Mouse (Mus musculus): ENCODE measurements at regions not wholly inside any gene's neighbourhood (a gene's known extent, or its start where the extent isn't known, plus 50 kb on each side); places are given as distances from the start of the nearest gene placed in this dataset.

DNA sequence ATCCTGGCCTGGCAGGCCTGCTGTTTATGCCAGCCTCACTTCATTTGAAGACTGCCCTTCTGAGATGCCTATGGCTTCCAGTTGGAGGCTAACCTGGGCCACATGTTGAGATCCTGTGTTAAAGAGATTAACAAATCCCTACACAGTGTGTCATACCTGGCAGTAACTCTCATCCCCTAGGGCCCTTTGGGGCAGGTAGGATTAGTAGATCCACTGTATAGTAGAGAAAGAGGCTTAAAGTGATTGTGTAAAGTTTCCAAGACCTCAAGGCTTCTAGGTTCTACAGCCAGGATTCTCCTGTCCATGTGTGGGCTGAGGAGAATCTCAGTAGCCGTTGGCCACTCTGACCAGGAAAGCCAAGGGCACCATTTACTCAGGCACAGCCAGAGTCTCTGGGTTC, 231.4 kb downstream of the Foxo1 start:
- WGBS, result 89% methylated on average over 1 of the region's 1 CpGs
- no peak for DNase-seq (ENCODE audit: low read depth, low spot score)

DNA sequence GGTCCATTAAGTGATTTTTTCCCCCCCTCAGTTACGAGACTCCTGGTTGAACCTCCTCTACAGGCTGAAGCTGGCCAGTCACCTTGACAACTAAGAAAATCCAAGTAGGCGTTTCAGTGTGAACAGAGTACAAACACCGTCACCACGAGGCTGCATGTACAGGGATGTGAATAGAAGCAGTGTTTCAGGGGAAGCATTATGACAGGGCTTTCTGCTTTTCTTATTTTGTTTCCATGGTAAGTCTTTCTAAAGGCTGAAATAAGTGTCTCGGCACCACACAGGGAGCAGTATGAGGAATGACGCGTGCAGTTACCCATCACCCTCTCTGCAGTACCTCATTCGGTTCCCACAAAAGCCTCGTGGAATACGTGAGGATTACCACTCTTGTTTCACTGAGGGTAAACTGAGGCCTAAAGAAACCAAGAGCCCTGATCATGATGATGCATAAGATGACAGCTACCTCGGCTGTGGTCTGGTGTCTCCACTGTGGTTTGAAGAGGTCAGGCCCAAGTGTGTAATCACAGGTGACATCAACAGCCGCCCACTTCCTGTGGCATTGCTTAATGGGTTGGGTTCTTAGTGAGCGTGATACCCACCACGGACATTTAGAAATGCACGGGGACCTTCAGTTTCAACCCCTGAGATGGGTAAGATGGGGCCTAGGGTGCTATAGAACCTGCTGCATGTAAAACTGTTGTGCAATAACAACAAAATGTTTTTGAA, 230.5 kb downstream of the Foxo1 start:
- DNase-seq (ENCODE audit: low read depth, low spot score), result no peak
- WGBS, result 86% methylated on average over 15 of the region's 15 CpGs

DNA sequence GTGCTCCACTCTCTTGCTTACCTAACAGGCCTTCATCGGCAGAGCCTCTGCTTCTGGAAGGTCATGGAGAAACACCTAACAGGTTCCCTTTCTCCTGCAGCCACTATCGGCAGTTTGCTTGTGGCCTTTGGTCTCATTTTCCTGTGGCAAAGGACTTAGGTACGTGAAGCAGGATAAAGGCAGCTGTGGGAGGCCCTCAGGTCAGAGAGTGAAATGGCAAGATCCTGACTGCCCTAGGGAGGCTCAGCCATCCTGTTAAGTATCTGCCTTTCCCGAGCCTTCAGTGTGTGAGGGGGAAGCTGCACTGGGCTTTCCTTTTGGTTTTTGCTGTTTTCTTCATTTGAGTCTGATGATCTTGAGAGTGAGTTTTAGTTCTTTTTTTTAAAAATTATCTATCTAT, 228.8 kb downstream of the Foxo1 start:
- 66% methylated on average over 4 of the region's 4 CpGs for WGBS
- no peak for DNase-seq (ENCODE audit: low read depth, low spot score)

DNA sequence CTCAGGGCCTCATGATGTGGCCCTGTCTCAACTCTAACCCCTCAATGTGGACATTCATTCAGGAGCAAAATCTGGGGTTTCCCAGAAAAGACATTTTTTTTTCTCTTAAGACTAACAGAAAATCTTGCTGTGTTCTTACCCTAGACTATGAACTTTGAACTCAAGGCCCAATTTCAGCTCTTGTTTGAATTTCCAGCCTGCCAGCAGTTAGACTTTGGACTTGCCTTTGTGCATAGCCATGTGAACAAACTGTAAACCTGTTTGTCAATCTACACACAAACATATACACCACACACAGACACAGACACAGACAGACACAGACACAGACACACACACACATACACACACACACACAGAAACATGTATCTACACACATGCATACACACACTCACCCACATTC, 227.3 kb downstream of the Foxo1 start:
- peak; percentile 55 for DNase-seq (ENCODE audit: low read depth, low spot score)

DNA sequence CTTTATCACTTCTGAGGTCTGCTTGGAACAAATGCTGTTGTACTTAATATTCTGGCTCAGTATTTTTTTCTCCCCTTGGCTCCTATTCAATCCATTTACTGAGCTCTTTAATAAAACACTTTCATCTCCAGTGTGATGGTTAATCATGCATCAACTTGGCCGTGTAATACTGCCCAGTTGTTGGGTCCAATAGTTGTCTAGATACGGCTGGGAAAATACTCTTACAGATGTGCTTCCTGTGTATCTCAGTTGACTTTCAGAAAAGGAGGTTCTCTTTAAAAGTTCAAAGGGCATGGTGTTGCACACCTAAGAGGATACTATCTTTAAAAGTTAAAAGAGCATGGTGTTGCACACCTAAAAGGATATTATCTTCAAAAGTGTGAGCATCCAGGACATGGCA, 226.8 kb downstream of the Foxo1 start:
- no peak for DNase-seq (ENCODE audit: low read depth, low spot score)
- 32% methylated on average over 2 of the region's 2 CpGs for WGBS

DNA sequence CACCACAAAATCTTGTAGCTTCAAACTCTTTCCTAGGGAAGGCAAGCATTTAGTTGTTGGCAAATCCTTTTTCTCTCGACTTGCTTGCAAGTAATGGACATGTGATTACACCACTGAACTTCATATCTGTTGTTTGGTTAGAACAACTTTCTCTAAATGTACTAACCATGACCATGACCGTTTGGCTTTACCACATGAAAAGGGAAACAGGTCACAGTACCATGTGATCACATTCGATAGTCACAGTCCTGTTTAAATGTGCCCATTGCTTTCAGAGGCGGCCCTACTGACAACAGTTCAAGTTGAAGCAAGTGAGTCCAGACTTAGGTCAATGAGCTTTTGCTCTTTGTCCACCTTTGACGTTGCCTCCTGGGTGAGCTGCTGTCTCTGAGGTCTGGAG, 211.1 kb downstream of the Foxo1 start:
- no peak for DNase-seq (ENCODE audit: low read depth, low spot score)

DNA sequence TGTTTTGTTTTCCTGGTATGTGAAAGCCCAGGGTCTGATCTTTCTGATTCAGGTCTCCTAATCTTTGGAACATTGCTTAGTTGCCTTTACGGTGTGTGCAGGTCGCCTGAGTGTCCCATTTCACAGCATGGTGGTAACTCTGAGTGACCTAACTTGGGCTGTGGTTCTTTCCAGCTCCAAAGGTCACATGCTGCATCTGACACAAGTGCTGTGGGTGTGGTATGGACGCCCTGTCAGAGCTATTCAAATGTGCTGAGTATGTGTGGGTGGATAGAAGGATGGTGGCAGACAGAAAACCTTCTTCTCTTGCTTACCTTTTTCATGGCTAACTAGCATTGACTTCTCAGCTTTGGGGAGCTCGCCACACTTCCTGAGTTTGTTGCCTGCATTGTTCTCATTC, 201.8 kb downstream of the Foxo1 start:
- whole genome bisulfite sequencing, result 59% methylated on average over 4 of the region's 4 CpGs
- DNase-seq (ENCODE audit: low read depth, low spot score), result no peak

More for the DNA sequence above, 211.1 kb downstream of the Foxo1 start:
- WGBS, result 77% methylated on average over 5 of the region's 5 CpGs

DNA sequence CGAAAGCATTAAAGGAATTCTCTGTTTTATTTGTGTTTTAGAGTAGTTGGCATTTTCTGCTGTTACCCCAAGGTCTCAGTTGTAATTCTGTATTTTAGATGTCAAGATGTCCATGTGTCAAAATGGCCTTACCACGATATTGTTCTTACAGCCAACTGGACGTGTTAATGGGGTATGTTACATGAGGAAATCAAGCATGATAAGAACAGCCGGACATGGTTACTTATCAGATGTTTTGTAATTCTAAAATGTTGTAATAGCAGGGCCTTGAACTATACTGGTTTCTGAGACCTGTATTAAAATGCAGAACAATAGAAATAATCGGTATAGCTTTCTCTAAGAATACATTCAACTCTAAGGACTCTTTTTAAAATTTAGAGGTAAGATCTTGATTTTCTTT, 201.3 kb downstream of the Foxo1 start:
- WGBS, result 95% methylated on average over 5 of the region's 5 CpGs
- DNase-seq (ENCODE audit: low read depth, low spot score), result no peak

DNA sequence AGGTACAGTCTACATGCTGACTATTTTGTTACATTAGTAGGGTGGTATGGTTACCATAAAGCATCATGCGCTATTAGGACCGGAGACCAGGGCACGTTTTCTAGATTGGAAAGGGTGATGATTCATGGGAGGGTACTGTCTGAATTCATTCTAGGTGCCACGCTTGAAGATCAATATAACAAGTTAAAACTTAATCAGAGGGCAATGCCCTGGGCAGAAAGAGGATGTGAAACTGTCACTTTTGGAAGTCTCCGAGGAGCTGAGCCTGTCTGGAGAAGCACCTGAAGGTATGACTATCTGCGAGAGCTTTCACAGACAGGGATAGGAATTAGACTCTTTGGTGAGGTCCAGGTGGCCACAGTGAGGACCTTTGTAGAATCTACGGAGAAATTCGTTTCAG, 200.2 kb downstream of the Foxo1 start:
- DNase-seq (ENCODE audit: low read depth, low spot score), result no peak
- WGBS, result 89% methylated on average over 8 of the region's 8 CpGs

DNA sequence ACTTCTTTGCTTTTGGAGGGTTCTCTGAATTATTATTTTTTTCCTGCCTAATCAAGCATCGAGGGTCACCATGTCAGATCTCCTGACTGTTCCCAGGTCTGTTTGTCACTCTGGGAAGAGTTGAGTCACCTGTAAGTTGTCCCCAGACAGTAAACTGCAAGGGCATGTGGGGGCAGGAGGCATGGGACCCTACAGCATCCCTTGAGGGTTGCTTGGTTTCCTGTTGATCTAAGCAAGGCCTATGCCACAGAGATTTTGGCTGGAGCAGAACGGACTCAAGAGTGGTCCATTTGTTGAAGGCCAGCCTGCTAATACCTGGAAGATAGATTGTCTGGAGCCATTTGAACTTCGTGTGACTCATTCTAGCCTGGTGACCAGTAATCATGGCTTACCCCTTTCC, 199.7 kb downstream of the Foxo1 start:
- DNase-seq (ENCODE audit: low read depth, low spot score), result no peak

DNA sequence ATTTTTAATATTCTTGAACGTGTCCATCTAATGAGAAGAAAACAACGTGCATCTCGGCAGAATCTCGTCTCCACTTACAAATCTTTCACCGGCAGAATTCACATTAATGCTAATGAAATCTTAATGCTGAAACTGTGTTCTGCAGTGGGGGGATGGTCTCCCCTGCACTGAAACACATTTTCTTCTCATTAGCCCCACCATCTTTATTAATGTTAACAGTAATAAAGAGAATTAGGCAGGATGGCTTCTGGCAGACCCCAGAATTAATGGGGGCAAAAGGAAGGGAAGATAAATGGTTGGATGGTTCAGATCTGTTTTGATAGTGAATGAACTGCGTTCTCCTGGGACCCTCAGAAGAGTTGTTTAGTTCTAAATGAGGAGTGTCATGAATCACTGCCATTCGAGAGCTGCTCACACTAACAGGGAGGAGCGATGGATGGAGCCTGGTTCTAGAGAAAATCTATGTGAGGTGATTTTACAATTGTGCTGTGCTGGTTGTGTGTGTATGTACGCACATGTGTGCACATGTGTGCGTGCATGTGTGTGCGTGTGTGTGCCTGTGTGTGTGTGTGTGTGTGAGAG, 198.9 kb downstream of the Foxo1 start:
- 75% methylated on average over 11 of the region's 11 CpGs for WGBS
- no peak for DNase-seq (ENCODE audit: low read depth, low spot score)

More for the DNA sequence above, 199.7 kb downstream of the Foxo1 start:
- 79% methylated on average over 3 of the region's 3 CpGs for WGBS

DNA sequence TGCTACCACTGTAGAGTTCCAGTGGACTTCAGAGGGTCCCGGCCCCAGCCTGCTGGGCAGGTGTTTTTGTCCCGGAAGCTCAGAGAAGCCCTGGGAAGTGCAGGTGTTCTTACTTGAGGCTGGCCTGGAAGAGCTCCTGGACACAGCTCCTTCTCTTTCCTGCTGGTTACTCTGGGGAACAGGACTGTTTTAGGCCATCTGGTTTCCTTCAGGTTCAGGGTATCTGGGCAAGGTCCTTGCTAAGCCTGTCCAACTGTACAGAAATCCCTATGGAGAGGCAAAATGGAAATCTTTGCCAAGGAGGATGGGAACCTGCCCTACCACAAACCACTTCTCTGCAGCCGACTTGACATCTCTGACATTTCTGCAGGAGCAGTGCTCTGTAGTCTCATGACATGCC, 198.4 kb downstream of the Foxo1 start:
- DNase-seq (ENCODE audit: low read depth, low spot score), result no peak
- 66% methylated on average over 3 of the region's 3 CpGs for WGBS

DNA sequence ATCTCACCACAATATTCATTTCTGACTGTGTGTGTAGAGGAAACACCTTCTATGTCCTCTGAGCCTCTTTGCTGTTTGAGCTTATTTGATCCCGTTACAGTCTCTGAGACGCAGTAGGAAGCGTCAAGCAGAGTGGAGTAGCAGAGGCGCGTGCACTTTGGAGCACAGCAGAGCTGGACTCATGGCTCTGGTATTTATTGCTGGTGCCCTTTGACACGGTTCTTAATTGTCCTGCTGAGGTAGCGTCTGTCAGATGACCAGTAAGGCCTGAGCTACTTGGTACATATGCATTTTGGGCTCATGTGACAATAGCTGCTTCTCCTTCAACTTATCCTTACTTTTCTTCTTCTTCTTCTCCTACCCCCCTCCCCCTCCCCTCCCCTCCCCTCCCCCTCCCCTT, 195.8 kb downstream of the Foxo1 start:
- WGBS, result 27% methylated on average over 7 of the region's 7 CpGs
- no peak for DNase-seq (ENCODE audit: low read depth, low spot score)

DNA sequence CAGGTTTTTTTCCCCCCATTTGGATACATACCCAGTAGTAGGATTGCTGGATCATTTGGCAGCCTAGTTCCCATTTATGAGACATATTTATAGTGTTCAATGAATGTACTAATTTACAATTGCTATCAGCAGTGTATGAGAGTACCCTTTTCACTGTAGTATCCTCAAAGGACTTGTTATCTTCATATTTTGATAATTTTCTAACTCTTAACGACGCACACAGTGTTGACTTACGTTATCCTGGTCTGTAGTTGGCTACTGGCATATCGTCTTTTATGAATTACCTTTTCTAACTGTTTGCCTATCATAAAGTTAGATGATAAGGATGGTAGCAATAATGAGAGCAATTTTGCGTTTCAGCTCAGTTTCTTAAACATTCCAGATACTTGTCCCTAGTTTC, 186.8 kb downstream of the Foxo1 start:
- 36% methylated on average over 5 of the region's 5 CpGs for WGBS
- DNase-seq (ENCODE audit: low read depth, low spot score), result no peak

DNA sequence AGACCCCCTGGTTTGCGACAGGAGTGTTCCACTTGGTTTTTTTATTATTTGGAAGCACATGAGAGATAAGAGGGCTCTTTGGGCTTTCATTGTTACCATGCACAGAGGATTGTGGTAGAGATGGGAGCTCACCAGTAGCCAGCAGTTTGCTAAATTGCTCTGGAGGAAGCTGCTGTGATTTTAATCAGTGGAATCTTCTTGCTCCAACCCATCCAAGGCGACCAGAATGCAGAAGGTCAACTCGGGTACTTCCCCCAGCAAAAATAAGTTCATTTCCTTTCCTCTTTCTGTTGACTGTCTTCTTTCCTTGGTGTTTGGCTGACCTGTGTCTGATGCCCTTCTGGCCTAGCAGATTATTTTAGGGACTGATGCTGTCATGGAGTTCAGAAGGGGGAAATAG, 184.9 kb downstream of the Foxo1 start:
- DNase-seq (ENCODE audit: low read depth, low spot score), result no peak
- 74% methylated on average over 3 of the region's 3 CpGs for WGBS

DNA sequence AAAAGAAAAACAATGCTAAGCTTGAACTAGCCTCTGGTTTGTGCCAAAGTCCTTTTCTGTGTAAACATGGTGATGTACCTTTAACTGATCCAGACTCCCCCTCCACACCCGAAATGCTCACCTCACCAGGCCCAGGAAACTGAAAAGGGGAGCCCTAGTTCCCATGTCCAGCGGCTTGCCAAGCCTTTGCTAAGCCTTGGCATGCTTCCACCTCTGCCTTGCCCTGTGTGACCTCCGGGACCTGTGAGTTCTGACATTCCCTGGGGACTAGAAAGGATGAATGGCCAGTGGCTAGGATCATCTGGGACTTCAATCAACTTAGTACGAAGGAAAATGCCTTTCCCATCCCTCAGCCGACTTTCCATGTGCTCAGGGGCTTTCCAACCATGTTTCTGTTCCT, 184.2 kb downstream of the Foxo1 start:
- 44% methylated on average over 5 of the region's 5 CpGs for WGBS
- DNase-seq (ENCODE audit: low read depth, low spot score), result no peak

DNA sequence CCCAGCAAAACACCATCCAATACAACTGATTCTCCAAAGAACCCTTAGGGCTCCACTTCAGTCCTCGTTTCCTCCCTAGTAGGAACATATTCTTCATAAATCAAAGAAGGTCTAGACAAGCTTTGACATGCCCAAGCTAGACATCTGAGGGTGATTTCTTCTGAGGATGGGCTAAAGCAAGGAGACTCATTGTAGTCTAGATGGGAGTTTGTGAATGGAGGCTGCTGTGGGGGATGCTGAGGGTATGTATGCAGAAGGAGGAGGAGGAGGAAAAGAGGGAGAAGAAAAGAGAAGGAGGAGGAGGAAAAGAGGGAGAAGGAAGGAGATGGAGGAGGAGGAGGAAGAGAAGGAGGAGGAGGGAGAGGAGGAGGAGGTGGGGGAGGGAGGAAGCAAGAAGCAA, 178.9 kb downstream of the Foxo1 start:
- WGBS, result 61% methylated on average over 1 of the region's 1 CpGs
- no peak for DNase-seq (ENCODE audit: low read depth, low spot score)

DNA sequence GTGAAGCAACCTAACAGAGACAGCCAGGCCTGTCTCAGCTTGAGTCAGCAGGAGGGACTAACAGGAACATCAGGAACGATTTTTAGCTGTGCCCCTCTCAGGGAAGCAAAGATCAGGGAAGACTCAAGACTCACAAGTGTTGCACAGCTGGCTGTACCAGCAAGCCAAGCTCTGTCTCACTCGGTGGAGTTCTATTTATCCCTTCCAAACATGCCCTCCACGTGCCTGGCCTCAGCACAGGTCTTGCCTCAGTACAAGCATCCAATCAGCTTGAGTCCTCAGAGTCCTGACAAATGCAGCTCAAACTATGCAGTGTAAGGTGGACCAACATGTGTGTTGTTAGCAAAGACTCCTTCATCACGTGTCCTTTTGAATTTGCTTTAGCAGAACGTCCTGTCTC, 178.4 kb downstream of the Foxo1 start:
- WGBS, result 69% methylated on average over 5 of the region's 5 CpGs
- DNase-seq (ENCODE audit: low read depth, low spot score), result no peak

DNA sequence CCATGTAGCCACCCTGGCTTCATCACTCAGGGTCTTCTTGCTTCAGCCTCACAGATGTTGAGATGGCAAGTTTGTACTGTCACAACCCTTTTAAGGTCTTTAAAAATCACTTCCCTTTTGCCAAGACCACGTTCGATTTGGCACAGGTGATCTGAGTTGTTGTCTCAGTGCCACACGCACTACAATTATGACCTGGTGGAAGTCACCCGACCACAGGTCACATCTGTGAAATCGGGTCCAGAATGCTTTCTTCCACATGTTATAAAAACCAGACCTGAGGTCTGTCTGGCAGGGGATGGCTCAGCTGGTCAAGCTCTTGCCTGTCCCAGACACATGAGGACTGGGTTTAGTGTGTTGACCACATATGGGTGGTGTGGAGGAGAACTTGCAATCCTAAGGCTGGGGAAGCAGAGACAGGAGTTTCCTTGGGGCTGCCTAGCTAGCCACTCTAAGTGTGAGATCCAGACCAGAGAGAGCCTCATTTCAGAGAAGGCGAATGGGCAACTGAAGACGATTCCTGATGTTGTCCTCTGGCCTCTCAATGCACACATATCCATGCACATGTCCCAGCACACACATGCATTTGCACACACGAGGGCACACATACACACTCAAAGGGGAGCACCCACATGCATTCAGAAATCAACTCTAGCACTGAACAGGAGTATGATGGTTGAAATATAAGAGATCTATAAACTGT, 176.4 kb downstream of the Foxo1 start:
- no peak for DNase-seq (ENCODE audit: low read depth, low spot score)
- WGBS, result 80% methylated on average over 8 of the region's 8 CpGs

DNA sequence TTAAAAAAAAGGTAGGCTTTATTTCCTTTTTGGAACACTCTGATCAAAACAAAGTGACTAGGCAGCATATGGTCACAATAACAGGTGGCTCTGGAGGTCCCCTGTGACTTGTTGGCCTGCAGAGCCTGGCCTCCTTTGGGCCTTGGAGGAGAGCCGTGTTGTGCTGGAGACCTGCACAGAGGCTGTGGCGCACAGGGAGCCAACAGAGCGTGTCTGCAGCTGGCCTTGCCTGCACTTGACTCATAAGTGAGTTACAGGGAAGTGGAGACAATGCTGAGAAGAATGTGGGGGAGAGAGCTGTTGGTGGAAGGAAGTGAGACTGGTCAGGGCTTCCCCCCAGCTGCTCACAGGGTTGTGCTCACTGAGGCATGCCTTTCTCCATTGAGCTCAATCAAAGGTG, 175.7 kb downstream of the Foxo1 start:
- 64% methylated on average over 3 of the region's 3 CpGs for WGBS
- no peak for DNase-seq (ENCODE audit: low read depth, low spot score)

DNA sequence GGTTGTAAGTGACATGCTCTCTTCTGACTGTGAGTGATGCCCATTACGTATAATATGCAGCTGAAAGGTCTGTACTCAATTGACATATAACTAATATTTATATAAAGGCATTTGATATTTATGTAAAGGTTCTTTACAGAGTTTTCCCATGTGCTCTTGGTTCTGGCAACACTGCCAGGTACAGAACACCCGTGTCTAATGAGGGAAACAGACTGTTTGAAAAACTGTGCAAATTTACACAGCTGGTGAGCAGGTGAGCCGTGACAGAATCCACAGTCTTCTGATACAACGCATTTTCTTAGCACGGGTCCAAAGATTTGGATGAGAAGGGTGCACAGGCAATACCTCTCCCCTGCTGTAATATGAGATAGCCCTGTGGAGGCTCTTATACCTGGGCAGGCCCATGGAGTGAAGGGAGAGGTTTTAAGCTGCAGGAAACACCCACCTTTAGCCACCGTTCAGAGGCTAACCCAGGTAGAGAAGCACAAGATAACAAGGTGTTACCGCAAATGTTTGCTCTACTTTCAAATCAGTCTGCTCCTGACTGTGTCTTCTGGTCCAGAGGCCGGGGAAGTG, 161.0 kb downstream of the Foxo1 start:
- no peak for DNase-seq (ENCODE audit: low read depth, low spot score)
- 33% methylated on average over 8 of the region's 8 CpGs for WGBS

Data from large intestine, adult 2 months (tissue).